Mouse (Mus musculus) MN1 (cell line): ENCODE measurements around the gene Cypt4.
"Not testable (repeated sequence)": the region's sequence is repeated elsewhere in the genome, so short reads cannot be mapped to it uniquely, and the experiment has no call there.

Source experiments
- DNase-seq: peaks from one replicate; pipeline ENCODE4 v3.0.0-alpha.2; 2016; ENCODE audit warnings: low spot score

The Cypt4 gene

DNA sequence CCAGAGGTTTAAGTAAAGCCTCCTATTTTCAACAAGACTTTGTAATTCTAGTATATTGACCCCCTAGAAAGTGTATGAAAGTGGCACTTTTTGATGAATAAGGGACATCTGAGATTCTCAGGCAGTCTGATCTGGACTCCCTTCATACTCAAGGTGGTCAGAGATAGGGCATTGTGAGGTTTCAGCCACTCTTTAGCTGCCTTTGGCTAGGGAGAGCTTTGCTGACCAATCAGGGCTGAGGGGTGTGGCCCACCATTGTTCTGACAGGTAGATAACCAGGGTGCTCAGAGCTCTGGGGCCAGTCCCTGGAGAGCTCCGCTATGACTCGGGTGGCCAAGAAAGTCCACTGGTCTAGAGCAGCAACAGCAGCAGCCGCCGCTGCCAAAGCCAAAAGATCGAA is at the start of gene Cypt4:
Gene Cypt4 (plus strand): TSS at position 301 of the 400 bp plus-strand sequence.
- no peak for DNase-seq

- DNase-seq = not testable (repeated sequence)
These were observed 12.3 kb downstream of the Cypt4 start for GRCm38 (mm10) chr9:24637341-24637740.
